Mouse (Mus musculus) limb, embryonic 13.5 days (tissue): ENCODE data around the gene Dgcr2. TPM values are rescaled to one million over a fixed set of nuclear protein-coding genes. Genes with fewer than 3 reads are reported as not detected.

ENCODE experiments used
- ATAC-seq: fragments of 200-750 bp; cut with Nextera tagmentation; 2 replicates; pipeline ENCODE4 v1.8.0; 2017; ENCODE audit warnings: low read depth, moderate number of reproducible peaks, moderate TSS enrichment; ENCODE audit not compliant: low FRiP score
- H3K27ac ChIP-seq: fragments of 300-500 bp; sonication (generic); 2 replicates; pipeline ENCODE4 v1.5.1; 2015; ENCODE audit warnings: inconsistent platforms, mild to moderate bottlenecking, moderate library complexity
- H3K27me3 ChIP-seq: fragments of 300-500 bp; sonication (generic); 2 replicates; pipeline ENCODE4 v1.6.1; 2015; ENCODE audit warnings: mild to moderate bottlenecking, inconsistent platforms
- H3K36me3 ChIP-seq: fragments of 300-500 bp; sonication (generic); 2 replicates; pipeline ENCODE4 v1.6.1; 2015; ENCODE audit warnings: inconsistent platforms, mild to moderate bottlenecking, moderate library complexity
- H3K4me1 ChIP-seq: fragments of 300-500 bp; sonication (generic); 2 replicates; pipeline ENCODE4 v1.6.1; 2015; ENCODE audit warnings: inconsistent platforms
- H3K4me2 ChIP-seq: fragments of 300-500 bp; sonication (generic); replicated peaks from 2 replicates; pipeline ENCODE4 v1.6.1; 2015; ENCODE audit warnings: inconsistent platforms, mild to moderate bottlenecking, moderate library complexity
- H3K4me3 ChIP-seq: fragments of 300-500 bp; sonication (generic); 2 replicates; pipeline ENCODE4 v1.5.1; 2015; ENCODE audit warnings: moderate library complexity, mild to moderate bottlenecking, inconsistent platforms
- H3K9ac ChIP-seq: fragments of 300-500 bp; sonication (generic); 2 replicates; pipeline ENCODE4 v1.6.1; 2015; ENCODE audit warnings: mild to moderate bottlenecking, inconsistent platforms
- H3K9me3 ChIP-seq: fragments of 300-500 bp; sonication (generic); 2 replicates; pipeline ENCODE4 v1.6.1; 2016; ENCODE audit warnings: inconsistent platforms
- WGBS: fragments of 180-500 bp; shearing (Covaris S2); methylation state at CpG from one replicate; pipeline ENCODE4 v1.1.7; 2015; 5-methylcytosine and 5-hydroxymethylcytosine counted together
- polyA plus RNA-seq: library from polyadenylated mRNA; unstranded; fragments of >200 nt; fragmentation: Nextera tagmentation; extraction: Ambion mirVana; gene quantifications from 2 replicates; pipeline ENCODE4 v1.2.1, GENCODE M21; 2015

Dgcr2 gene
- polyA plus RNA-seq, 1 experiment from 2014 or later, result 105 TPM

DNA sequence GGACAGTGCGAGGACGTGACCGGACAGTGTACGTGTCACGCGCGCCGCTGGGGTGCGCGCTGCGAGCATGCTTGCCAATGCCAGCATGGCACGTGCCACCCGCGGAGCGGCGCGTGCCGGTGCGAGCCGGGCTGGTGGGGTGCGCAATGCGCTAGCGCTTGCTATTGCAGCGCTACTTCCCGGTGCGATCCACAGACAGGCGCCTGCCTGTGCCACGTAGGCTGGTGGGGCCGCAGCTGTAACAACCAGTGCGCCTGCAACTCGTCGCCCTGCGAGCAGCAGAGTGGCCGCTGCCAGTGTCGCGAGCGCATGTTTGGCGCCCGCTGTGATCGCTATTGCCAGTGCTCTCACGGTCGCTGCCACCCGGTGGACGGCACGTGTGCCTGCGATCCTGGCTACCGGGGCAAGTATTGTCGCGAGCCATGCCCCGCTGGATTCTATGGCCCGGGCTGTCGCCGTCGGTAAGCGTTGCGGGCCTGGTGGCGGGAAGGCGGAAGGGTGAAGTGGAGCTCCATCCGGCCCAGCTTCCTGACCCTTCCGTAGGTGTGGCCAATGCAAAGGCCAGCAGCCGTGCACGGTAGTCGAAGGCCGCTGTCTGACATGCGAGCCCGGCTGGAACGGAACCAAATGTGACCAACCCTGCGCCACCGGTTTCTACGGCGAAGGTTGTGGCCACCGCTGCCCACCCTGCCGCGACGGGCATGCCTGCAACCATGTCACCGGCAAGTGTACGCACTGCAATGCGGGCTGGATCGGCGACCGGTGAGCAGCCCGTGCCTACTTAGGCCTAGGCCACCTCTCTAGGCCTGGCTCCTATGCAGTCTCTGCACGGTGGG, 95.3 kb downstream of the Dgcr2 start:
- H3K4me1 ChIP-seq, result peaks cover 94% of the 10 kb centered on the region
- peak overlapping the region; percentile 67 for H3K9ac ChIP-seq
- ATAC-seq, result no peak
- H3K9me3 ChIP-seq, result no peaks in the 10 kb centered on the region
- peak overlapping the region; percentile 63 for H3K4me2 ChIP-seq
- WGBS, result 6% methylated on average over 83 of the region's 83 CpGs
- H3K27ac ChIP-seq, result no peak overlapping the region
- peak overlapping the region; percentile 37 for H3K4me3 ChIP-seq
- peaks cover 48% of the 10 kb centered on the region for H3K36me3 ChIP-seq
- H3K27me3 ChIP-seq, result peaks cover 51% of the 10 kb centered on the region

GRCm38 (mm10) chr16:17802456-17802838, 95.9 kb downstream of the Dgcr2 start:
- peak overlapping the region; percentile 63 for H3K4me2 ChIP-seq
- H3K4me1 ChIP-seq, result peaks cover 88% of the 10 kb centered on the region
- 12% methylated on average over 18 of the region's 18 CpGs for WGBS
- no peak for ATAC-seq
- H3K36me3 ChIP-seq, result peaks cover 42% of the 10 kb centered on the region
- peaks cover 51% of the 10 kb centered on the region for H3K27me3 ChIP-seq
- H3K9ac ChIP-seq, result peak overlapping the region; percentile 67
- no peak overlapping the region for H3K27ac ChIP-seq
- H3K4me3 ChIP-seq, result peak overlapping the region; percentile 37
- H3K9me3 ChIP-seq, result no peaks in the 10 kb centered on the region

- H3K4me2 ChIP-seq, result peak overlapping the region; percentile 63
- peaks cover 37% of the 10 kb centered on the region for H3K36me3 ChIP-seq
Measured at GRCm38 (mm10) chr16:17801777-17802455, 96.4 kb downstream of the Dgcr2 start.

GRCm38 (mm10) chr16:17799584-17799983, 98.8 kb downstream of the Dgcr2 start:
- ATAC-seq, result no peak
- Histone ChIP-seq H3K4me1 (peaks cover 78% of the 10 kb centered on the region), H3K9me3 (no peaks in the 10 kb centered on the region), H3K27me3 (peaks cover 39% of the 10 kb centered on the region), H3K36me3 (peaks cover 19% of the 10 kb centered on the region), H3K9ac (peak overlapping the region; percentile 35; the same call in 1 of the 2 replicates), H3K27ac (no peak overlapping the region), H3K4me2 (peak overlapping the region; percentile 75), H3K4me3 (peak overlapping the region; percentile 93)

More at GRCm38 (mm10) chr16:17801777-17802455, 96.4 kb downstream of the Dgcr2 start:
- Histone ChIP-seq H3K9ac (peak overlapping the region; percentile 40), H3K27me3 (peaks cover 51% of the 10 kb centered on the region), H3K4me1 (peaks cover 84% of the 10 kb centered on the region), H3K4me3 (peak overlapping the region; percentile 37), H3K9me3 (no peaks in the 10 kb centered on the region), H3K27ac (no peak overlapping the region)
- no peak for ATAC-seq
- WGBS, result 11% methylated on average over 7 of the region's 7 CpGs

DNA sequence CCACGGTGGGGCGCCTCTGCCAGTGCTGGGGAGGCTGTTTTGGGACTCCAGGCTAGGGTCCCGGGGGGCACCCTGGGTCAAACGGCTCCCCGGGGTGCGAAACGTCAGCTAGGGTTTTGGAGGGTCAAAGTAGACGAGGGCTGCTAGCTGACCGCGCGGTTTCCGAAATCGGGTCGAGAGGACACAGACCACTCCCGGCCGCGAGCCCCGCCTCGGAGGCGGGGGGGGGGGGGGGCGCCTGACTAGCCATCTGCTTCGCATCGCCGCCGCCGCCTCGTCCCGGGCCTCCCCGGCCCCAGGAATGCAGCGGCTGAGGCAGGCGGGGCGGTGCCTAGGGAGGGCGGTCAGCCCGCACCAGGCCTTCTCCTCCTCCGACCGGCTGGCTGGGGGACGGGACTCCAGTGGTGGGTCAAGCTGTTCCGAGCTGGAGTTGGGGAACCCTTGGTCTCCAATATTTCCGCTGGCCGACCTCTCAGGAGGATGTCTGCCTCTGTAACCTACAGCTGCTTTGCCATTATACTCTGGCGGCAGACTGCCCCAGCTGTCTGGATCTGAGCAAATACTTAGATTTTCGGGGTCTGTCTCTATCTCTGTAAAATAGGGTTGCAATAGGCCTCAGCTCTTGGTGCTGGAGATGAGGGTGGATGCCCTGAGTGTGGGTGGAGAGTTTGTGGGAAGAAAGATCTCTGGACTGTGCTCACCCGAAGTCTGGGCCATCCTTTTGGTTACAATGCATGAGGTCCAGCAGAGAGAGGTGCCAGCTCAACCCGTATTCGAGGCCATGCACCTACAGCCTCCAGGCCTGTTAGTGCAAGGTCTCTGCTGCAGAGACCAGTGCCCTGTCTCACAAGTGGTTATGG, 99.8 kb downstream of the Dgcr2 start:
- H3K27me3 ChIP-seq, result peaks cover 30% of the 10 kb centered on the region
- peak overlapping the region; percentile 93 for H3K4me3 ChIP-seq
- H3K27ac ChIP-seq, result peak overlapping the region; percentile 98
- H3K36me3 ChIP-seq, result peaks cover 18% of the 10 kb centered on the region
- H3K4me2 ChIP-seq, result peak overlapping the region; percentile 75
- 2% methylated on average over 36 of the region's 45 CpGs for WGBS
- peak; percentile 54 for ATAC-seq
- peak overlapping the region; percentile 97 for H3K9ac ChIP-seq
- no peaks in the 10 kb centered on the region for H3K9me3 ChIP-seq
- H3K4me1 ChIP-seq, result peaks cover 68% of the 10 kb centered on the region

GRCm38 (mm10) chr16:17797812-17798311, 100.5 kb downstream of the Dgcr2 start:
- H3K9me3 ChIP-seq, result no peaks in the 10 kb centered on the region
- H3K27me3 ChIP-seq, result peaks cover 23% of the 10 kb centered on the region
- H3K4me1 ChIP-seq, result peaks cover 61% of the 10 kb centered on the region
- peak overlapping the region; percentile 98 for H3K27ac ChIP-seq
- peaks cover 18% of the 10 kb centered on the region for H3K36me3 ChIP-seq
- H3K4me3 ChIP-seq, result peak overlapping the region; percentile 93
- peak; percentile 19; the same call in 1 of the 2 replicates for ATAC-seq
- peak overlapping the region; percentile 75 for H3K4me2 ChIP-seq
- peak overlapping the region; percentile 97 for H3K9ac ChIP-seq
- 1% methylated on average over 29 of the region's 29 CpGs for WGBS

GRCm38 (mm10) chr16:17796971-17797811, 101.2 kb downstream of the Dgcr2 start, which contains the start of gene Scarf2:
Scarf2 (plus strand) TSS chr16:17797282.
- Histone ChIP-seq H3K9ac (peak within 1 kb of the TSS; percentile 97), H3K4me1 (peaks cover 54% of the 10 kb centered on the region)

DNA sequence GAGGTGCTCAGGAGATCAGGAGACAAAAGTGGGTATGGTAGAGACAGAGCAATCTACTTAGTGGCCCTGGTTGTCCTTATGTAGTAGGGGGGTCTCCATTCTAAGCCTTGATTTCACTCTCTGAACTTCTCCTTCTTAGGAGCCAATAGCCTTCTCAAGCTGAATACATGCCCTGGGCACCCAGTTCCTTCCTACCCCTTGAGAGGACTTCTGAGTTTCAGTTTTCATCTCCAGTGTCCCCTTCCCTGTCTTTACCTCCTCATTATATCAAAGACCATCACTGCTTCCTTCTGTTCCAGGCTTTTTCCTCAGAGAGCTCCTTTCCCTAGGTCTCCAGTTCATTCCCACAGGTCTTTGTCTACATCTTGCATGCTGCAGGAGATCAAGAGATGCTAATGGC, 101.8 kb downstream of the Dgcr2 start:
- peaks cover 10% of the 10 kb centered on the region; the same call in 1 of the 2 replicates for H3K27me3 ChIP-seq
- peaks cover 29% of the 10 kb centered on the region for H3K36me3 ChIP-seq
- H3K4me1 ChIP-seq, result peaks cover 48% of the 10 kb centered on the region
- H3K4me2 ChIP-seq, result peak overlapping the region; percentile 75
- H3K9me3 ChIP-seq, result no peaks in the 10 kb centered on the region
- peak overlapping the region; percentile 98 for H3K27ac ChIP-seq
- ATAC-seq, result no peak
- peak overlapping the region; percentile 97 for H3K9ac ChIP-seq
- H3K4me3 ChIP-seq, result peak overlapping the region; percentile 93

More at GRCm38 (mm10) chr16:17796971-17797811, 101.2 kb downstream of the Dgcr2 start, which contains the start of gene Scarf2:
- peak; percentile 79 for ATAC-seq
- H3K36me3 ChIP-seq, result peaks cover 22% of the 10 kb centered on the region
- peaks cover 17% of the 10 kb centered on the region for H3K27me3 ChIP-seq
- under 1% methylated on average over 63 of the region's 81 CpGs for WGBS
- no peaks in the 10 kb centered on the region for H3K9me3 ChIP-seq
- peak within 1 kb of the TSS; percentile 93 for H3K4me3 ChIP-seq
- H3K4me2 ChIP-seq, result peak within 1 kb of the TSS; percentile 75
- peak within 1 kb of the TSS; percentile 98 for H3K27ac ChIP-seq

DNA sequence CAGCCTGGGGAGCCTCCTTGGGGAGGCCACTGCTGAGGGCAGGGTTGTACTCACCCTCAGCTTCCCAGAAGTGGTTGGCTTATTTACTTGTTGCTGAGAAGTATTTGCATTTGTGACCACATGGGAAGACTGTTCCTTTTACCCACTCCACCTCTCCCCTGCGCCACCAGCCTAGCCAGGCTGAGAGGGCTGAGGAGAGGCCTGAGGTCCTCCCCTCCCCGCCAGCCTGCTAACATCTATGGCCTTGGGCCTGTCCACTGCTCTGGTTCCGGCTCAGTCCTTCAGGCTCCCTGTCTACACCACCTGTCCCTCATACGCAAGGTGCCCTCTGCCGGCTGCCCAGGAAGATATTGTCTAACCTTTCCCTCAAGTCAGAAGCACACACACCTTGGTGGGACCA, 102.7 kb downstream of the Dgcr2 start:
- Histone ChIP-seq H3K9me3 (no peaks in the 10 kb centered on the region), H3K27me3 (peaks cover 9% of the 10 kb centered on the region; the same call in 1 of the 2 replicates), H3K9ac (peak overlapping the region; percentile 40; the same call in 1 of the 2 replicates), H3K27ac (peak overlapping the region; percentile 98; the same call in 1 of the 2 replicates), H3K4me2 (no peak overlapping the region), H3K4me3 (no peak overlapping the region), H3K36me3 (peaks cover 38% of the 10 kb centered on the region), H3K4me1 (peaks cover 39% of the 10 kb centered on the region)
- 52% methylated on average over 5 of the region's 5 CpGs for WGBS
- no peak for ATAC-seq

DNA sequence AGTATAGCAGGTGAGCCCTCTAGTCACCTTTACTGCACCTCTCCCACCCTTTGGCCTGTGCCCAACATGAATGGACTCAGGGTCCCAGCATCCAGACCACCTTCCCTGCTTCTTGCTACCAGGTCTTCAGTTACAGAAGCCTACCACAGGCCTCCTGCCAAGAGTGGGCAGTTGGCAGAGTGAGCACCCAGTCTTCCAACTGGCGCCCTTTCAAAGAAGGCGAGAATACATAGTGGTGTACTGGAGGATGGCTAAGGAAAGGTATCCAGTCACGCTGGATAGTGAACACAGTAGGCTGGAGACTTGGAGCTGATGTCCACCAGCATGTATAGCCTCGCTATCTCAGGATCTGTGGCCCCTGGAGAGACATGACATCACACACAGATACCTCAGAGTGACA, 104.3 kb downstream of the Dgcr2 start:
- H3K27me3 ChIP-seq, result 0 out of 2 replicates have a peak, but pooled peaks cover under 1% of the 10 kb centered on the region
- H3K4me2 ChIP-seq, result no peak overlapping the region
- no peak overlapping the region for H3K4me3 ChIP-seq
- peaks cover 54% of the 10 kb centered on the region for H3K36me3 ChIP-seq
- WGBS, result 94% methylated on average over 4 of the region's 4 CpGs
- no peaks in the 10 kb centered on the region for H3K9me3 ChIP-seq
- no peak overlapping the region for H3K27ac ChIP-seq
- no peak overlapping the region for H3K9ac ChIP-seq
- ATAC-seq, result no peak
- peaks cover 24% of the 10 kb centered on the region for H3K4me1 ChIP-seq
